ENCODE assay signal across 9 mouse cellular contexts in the genomic region with DNA sequence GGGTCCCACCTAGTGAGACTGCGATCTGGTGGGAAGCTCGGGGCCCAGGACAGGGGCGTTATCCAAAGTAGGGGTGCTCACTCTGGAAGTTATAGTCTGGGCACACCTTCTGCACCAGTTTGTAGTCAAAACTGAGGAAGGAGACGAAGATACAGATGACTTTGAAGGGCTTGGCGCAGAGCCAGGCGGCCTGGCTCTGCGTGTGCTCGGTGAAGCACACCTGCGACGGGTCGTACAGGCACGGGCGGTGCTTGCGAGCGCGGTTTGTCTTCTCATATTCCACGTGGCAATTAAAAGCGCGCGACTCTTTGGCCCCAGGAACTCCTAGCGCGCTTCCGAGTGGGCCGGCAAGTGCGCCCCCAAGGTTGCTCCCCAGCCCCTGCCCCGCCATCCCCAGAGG. TPM values are rescaled to one million over a fixed set of nuclear protein-coding genes. Genes with fewer than 3 reads are reported as not detected.
DNase-seq lines count a peak whose midpoint lies in the region; ATAC-seq and TF ChIP-seq lines count a peak whose summit lies in the region.
"Had no signal": no experiment of that assay in that cellular context is flagged by ENCODE, and none has a peak within 500 bp of the region (broad histone marks: within the 10 kb centered on the region; RNA-seq: fewer than 3 reads in every experiment).

No protein-coding gene starts in this region.

- no peaks in the 10 kb centered on the region for H3K9me3 ChIP-seq in heart, postnatal 0 days (replicated peaks; ENCODE audit: control insufficient read depth, low read length)
- no peaks in the 10 kb centered on the region for H3K9me3 ChIP-seq in limb, embryonic 14.5 days (ENCODE audit: control insufficient read depth, low read length)
- H3K9me3 ChIP-seq in stomach, embryonic 14.5 days (ENCODE audit: control insufficient read depth, low read depth, low read length): no peaks in the 10 kb centered on the region

- intact Hi-C loops in heart, postnatal 14 days (cut with DNase I): no loop called here

- peaks cover 74% of the 10 kb centered on the region for H3K27me3 ChIP-seq in heart, postnatal 0 days (ENCODE audit: control insufficient read depth, insufficient read depth, low read length)
- H3K27me3 ChIP-seq in limb, embryonic 14.5 days (ENCODE audit: control insufficient read depth, insufficient read depth, low read length): peaks cover 69% of the 10 kb centered on the region
- H3K27me3 ChIP-seq in stomach, embryonic 14.5 days (ENCODE audit: control insufficient read depth, insufficient read depth, low read length): peaks cover 66% of the 10 kb centered on the region

- TF ChIP-seq EP300 in heart, postnatal 0 days (IDR thresholded peaks at IDR 0.05; ENCODE audit: low read depth): no peak

- H3K4me1 ChIP-seq in heart, postnatal 0 days (ENCODE audit: control insufficient read depth, insufficient read depth): peaks cover 6% of the 10 kb centered on the region
- H3K4me1 ChIP-seq in embryonic fibroblast, embryonic 13.5 days (ENCODE audit: control insufficient read depth, insufficient read depth, low read length): no peaks in the 10 kb centered on the region
- peaks cover 52% of the 10 kb centered on the region for H3K4me1 ChIP-seq in limb, embryonic 14.5 days (ENCODE audit: control insufficient read depth, insufficient read depth, low read length)
- H3K4me1 ChIP-seq in stomach, embryonic 14.5 days (ENCODE audit: control insufficient read depth, insufficient read depth, low read length): peaks cover 14% of the 10 kb centered on the region

- H3K9ac ChIP-seq in heart, postnatal 0 days (replicated peaks; ENCODE audit: low read depth, low read length): no peak overlapping the region
- H3K9ac ChIP-seq in limb, embryonic 14.5 days (ENCODE audit: low read depth, low read length, severe bottlenecking): no peak overlapping the region
- no peak overlapping the region for H3K9ac ChIP-seq in stomach, embryonic 14.5 days (replicated peaks; ENCODE audit: low read depth, low read length)

- H3K4me3 ChIP-seq in heart, postnatal 0 days (ENCODE audit: low read depth, low read length): peak overlapping the region; percentile 40
- peak overlapping the region; percentile 12; the same call in 1 of the 2 replicates for H3K4me3 ChIP-seq in embryonic fibroblast, embryonic 13.5 days (ENCODE audit: insufficient read depth, low read length)
- peak overlapping the region; percentile 28 for H3K4me3 ChIP-seq in limb, embryonic 14.5 days (replicated peaks; ENCODE audit: low read length)
- peak overlapping the region; percentile 10; the same call in 1 of the 2 replicates for H3K4me3 ChIP-seq in stomach, embryonic 14.5 days (ENCODE audit: low read depth, low read length)
- H3K4me3 ChIP-seq: erythroblast, embryonic 14.5 days had no signal

- no peak for ATAC-seq in heart, postnatal 0 days (ENCODE audit: insufficient read depth, low read depth)
- ATAC-seq in limb, embryonic 14.5 days (ENCODE audit: low FRiP score, low read depth): no peak
- no peak for ATAC-seq in stomach, embryonic 14.5 days (ENCODE audit: insufficient number of reproducible peaks, insufficient read depth, low FRiP score, low read depth)
- ATAC-seq in activated CD4-positive, CD25-positive, alpha-beta regulatory T cell, adult 4 months: no peak

- WGBS in heart, postnatal 0 days: 3% methylated on average over 26 of the region's 26 CpGs
- WGBS in limb, embryonic 14.5 days: under 1% methylated on average over 24 of the region's 26 CpGs
- 1% methylated on average over 26 of the region's 26 CpGs for WGBS in stomach, embryonic 14.5 days

- DNase-seq in heart, postnatal 0 days (ENCODE audit: low spot score): no peak
- DNase-seq in heart, postnatal 14 days: no peak
- DNase-seq in limb, embryonic 14.5 days (ENCODE audit: low spot score): no peak
- no peak for DNase-seq in ovary, postnatal 14 days (ENCODE audit: low spot score)
- DNase-seq in right cerebral cortex, postnatal 36 days (ENCODE audit: low spot score in 2 of 2): no peak

- TF ChIP-seq CTCF in heart, postnatal 0 days (IDR thresholded peaks at IDR 0.05; ENCODE audit: low read depth): no peak
- no peak for TF ChIP-seq CTCF in embryonic fibroblast, embryonic 13.5 days (IDR thresholded peaks at IDR 0.05; ENCODE audit: borderline replicate concordance, insufficient read depth, low read length)

- peak overlapping the region; percentile 59; the same call in 1 of the 2 replicates for H3K4me2 ChIP-seq in heart, postnatal 0 days (ENCODE audit: low read depth, low read length)
- peak overlapping the region; percentile 43 for H3K4me2 ChIP-seq in limb, embryonic 14.5 days (replicated peaks; ENCODE audit: low read depth, low read length, severe bottlenecking)
- peak overlapping the region; percentile 15 for H3K4me2 ChIP-seq in stomach, embryonic 14.5 days (replicated peaks; ENCODE audit: low read depth, low read length)

- H3K27ac ChIP-seq in heart, postnatal 0 days (ENCODE audit: low read depth): no peak overlapping the region
- H3K27ac ChIP-seq in embryonic fibroblast, embryonic 13.5 days (ENCODE audit: insufficient read depth, low read length): no peak overlapping the region
- no peak overlapping the region for H3K27ac ChIP-seq in limb, embryonic 14.5 days (replicated peaks; ENCODE audit: low read depth, low read length)
- no peak overlapping the region for H3K27ac ChIP-seq in stomach, embryonic 14.5 days (ENCODE audit: low read length)

- TF ChIP-seq POLR2A in embryonic fibroblast, embryonic 13.5 days (IDR thresholded peaks at IDR 0.05; ENCODE audit: low read depth, low read length): no peak
- TF ChIP-seq POLR2A in limb, embryonic 14.5 days (IDR thresholded peaks at IDR 0.05; ENCODE audit: borderline replicate concordance, extremely low read depth, insufficient read depth, insufficient read length): 0 out of 2 replicates have a peak, but pooled peaks have one; percentile 2

- no peaks in the 10 kb centered on the region for H3K36me3 ChIP-seq in heart, postnatal 0 days (replicated peaks; ENCODE audit: control insufficient read depth, insufficient read depth, low read length)
- no peaks in the 10 kb centered on the region for H3K36me3 ChIP-seq in limb, embryonic 14.5 days (ENCODE audit: control insufficient read depth, insufficient read depth, low read length)
- no peaks in the 10 kb centered on the region for H3K36me3 ChIP-seq in stomach, embryonic 14.5 days (ENCODE audit: control insufficient read depth, insufficient read depth, low read length)

RNA-seq across cellular contexts. Expression of a gene that starts 3.8 kb away (rescaled TPM):
- total RNA-seq in heart, postnatal 0 days (2014; rRNA removed; ENCODE audit: low replicate concordance): 109 and 161 TPM in 2 replicates
- 47.9 and 51.5 TPM in 2 replicates for polyA plus RNA-seq in heart, postnatal 0 days (2015; fragmentation: Nextera tagmentation; extraction: Ambion mirVana)
- 10 to 100 TPM; 38.3 to 39.2 TPM for total RNA-seq in heart, postnatal 14 days (2021)
- polyA plus RNA-seq in embryonic fibroblast, embryonic 13.5 days (2011; ENCODE audit: insufficient read length, low read depth, missing spikeins): 147 and 169 TPM in 2 replicates
- 146 and 178 TPM in 2 replicates for polyA plus RNA-seq in limb, embryonic 14.5 days (2012; rRNA removed)
- polyA plus RNA-seq in limb, embryonic 14.5 days (2014; fragmentation: Nextera tagmentation; extraction: Ambion mirVana): 89.4 and 94.6 TPM in 2 replicates
- 107 and 121 TPM in 2 replicates for polyA plus RNA-seq in stomach, embryonic 14.5 days (2014; fragmentation: Nextera tagmentation; extraction: Ambion mirVana)
- 10 to 100 TPM; 34.2 to 50.7 TPM for polyA plus RNA-seq in activated CD4-positive, CD25-positive, alpha-beta regulatory T cell, adult 4 months (2017; shearing (Covaris generic))

RNA-seq across cellular contexts. Expression of a gene that starts 8.3 kb away (rescaled TPM):
- total RNA-seq in heart, postnatal 0 days (2014; rRNA removed; ENCODE audit: low replicate concordance): not detected in 2 replicates
- 0.41 and 0.49 TPM in 2 replicates for polyA plus RNA-seq in heart, postnatal 0 days (2015; fragmentation: Nextera tagmentation; extraction: Ambion mirVana)
- 1 to 10 TPM; 1.1 TPM for total RNA-seq in heart, postnatal 14 days (2021)
- 1.1 and 1.8 TPM in 2 replicates for polyA plus RNA-seq in embryonic fibroblast, embryonic 13.5 days (2011; ENCODE audit: insufficient read length, low read depth, missing spikeins)
- polyA plus RNA-seq in limb, embryonic 14.5 days (2012; rRNA removed): 7.2 and 9.6 TPM in 2 replicates
- 17.5 and 19.9 TPM in 2 replicates for polyA plus RNA-seq in limb, embryonic 14.5 days (2014; fragmentation: Nextera tagmentation; extraction: Ambion mirVana)
- polyA plus RNA-seq in stomach, embryonic 14.5 days (2014; fragmentation: Nextera tagmentation; extraction: Ambion mirVana): 3.8 and 4.8 TPM in 2 replicates
- polyA plus RNA-seq in activated CD4-positive, CD25-positive, alpha-beta regulatory T cell, adult 4 months (2017; shearing (Covaris generic)): not detected
- polyA plus RNA-seq: erythroblast, embryonic 14.5 days had no signal

RNA-seq across cellular contexts. Expression of a gene that starts 11.3 kb away (rescaled TPM):
- 43.8 and 68.3 TPM in 2 replicates for total RNA-seq in heart, postnatal 0 days (2014; rRNA removed; ENCODE audit: low replicate concordance)
- polyA plus RNA-seq in heart, postnatal 0 days (2015; fragmentation: Nextera tagmentation; extraction: Ambion mirVana): 46.4 and 47.6 TPM in 2 replicates
- 10 to 100 TPM; 38.3 TPM for total RNA-seq in heart, postnatal 14 days (2021)
- 1.4 and 3.4 TPM in 2 replicates for polyA plus RNA-seq in embryonic fibroblast, embryonic 13.5 days (2011; ENCODE audit: insufficient read length, low read depth, missing spikeins)
- polyA plus RNA-seq in limb, embryonic 14.5 days (2012; rRNA removed): 31.7 and 36.9 TPM in 2 replicates
- 44.5 and 62.9 TPM in 2 replicates for polyA plus RNA-seq in limb, embryonic 14.5 days (2014; fragmentation: Nextera tagmentation; extraction: Ambion mirVana)
- polyA plus RNA-seq in stomach, embryonic 14.5 days (2014; fragmentation: Nextera tagmentation; extraction: Ambion mirVana): 81.3 and 84.3 TPM in 2 replicates
- not detected for polyA plus RNA-seq in activated CD4-positive, CD25-positive, alpha-beta regulatory T cell, adult 4 months (2017; shearing (Covaris generic))

RNA-seq across cellular contexts. Expression of a gene that starts 24.6 kb away (rescaled TPM):
- 0.08 TPM in 1 of 2 replicates, not detected in the other for total RNA-seq in heart, postnatal 0 days (2014; rRNA removed; ENCODE audit: low replicate concordance)
- 0.30 TPM in 1 of 2 replicates, not detected in the other for polyA plus RNA-seq in heart, postnatal 0 days (2015; fragmentation: Nextera tagmentation; extraction: Ambion mirVana)
- 1 to 10 TPM in 1 of 2 experiments, under 1 TPM in 1; 0.88 to 2.1 TPM for total RNA-seq in heart, postnatal 14 days (2021)
- 3.9 TPM in 2 replicates for polyA plus RNA-seq in embryonic fibroblast, embryonic 13.5 days (2011; ENCODE audit: insufficient read length, low read depth, missing spikeins)
- polyA plus RNA-seq in limb, embryonic 14.5 days (2012; rRNA removed): 33.3 and 43.2 TPM in 2 replicates
- 2.0 and 4.4 TPM in 2 replicates for polyA plus RNA-seq in limb, embryonic 14.5 days (2014; fragmentation: Nextera tagmentation; extraction: Ambion mirVana)
- polyA plus RNA-seq in stomach, embryonic 14.5 days (2014; fragmentation: Nextera tagmentation; extraction: Ambion mirVana): 0.32 and 0.48 TPM in 2 replicates
- under 1 TPM in 1 of 2 experiments, not detected in 1; 0.92 TPM for polyA plus RNA-seq in activated CD4-positive, CD25-positive, alpha-beta regulatory T cell, adult 4 months (2017; shearing (Covaris generic))
